Mouse (Mus musculus) embryo, embryonic 9.5 days (tissue): ENCODE measurements around the gene Maml2.

Experiments used
- DNase-seq: peaks from one replicate; pipeline ENCODE4 v3.0.0-alpha.2; 2017; ENCODE audit errors: extremely low spot score

The Maml2 gene

DNA sequence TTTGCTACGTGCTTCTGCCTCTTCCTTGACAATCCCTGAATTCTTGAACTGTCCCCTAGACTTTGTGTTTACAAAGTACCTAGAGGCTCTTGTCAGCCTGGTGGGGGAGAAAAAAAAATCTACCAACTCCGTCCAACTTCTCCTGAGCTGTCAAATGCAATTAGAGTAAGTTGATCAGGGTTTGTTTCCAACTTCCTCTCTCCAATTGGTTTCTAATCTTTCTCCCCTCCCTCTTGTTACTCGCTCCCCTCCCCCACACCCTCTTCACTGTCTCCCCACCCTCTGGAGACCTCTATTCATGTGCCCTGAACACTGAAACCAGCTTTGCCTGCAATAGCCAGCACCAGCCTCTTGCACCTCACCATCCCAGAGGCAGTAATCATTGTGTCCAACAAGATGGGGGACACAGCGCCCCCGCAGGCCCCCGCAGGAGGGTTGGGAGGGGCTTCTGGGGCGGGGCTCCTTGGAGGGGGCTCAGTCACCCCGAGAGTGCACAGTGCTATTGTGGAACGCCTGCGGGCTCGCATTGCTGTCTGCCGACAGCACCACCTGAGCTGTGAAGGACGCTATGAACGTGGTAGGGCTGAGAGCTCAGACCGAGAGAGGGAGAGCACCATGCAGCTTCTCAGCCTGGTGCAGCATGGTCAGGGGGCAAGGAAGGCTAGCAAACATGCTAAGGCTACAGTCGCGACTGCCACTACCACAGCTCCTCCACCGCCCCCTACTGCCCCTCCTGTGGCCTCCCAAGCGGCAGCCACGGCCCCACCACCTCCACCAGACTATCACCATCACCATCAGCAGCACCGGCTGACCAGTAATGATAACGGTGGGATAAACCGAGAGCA lies at the start of gene Maml2:
Gene Maml2 (plus strand): TSS at position 290 of the 845 bp plus-strand sequence.
- peak; percentile 78 for DNase-seq

DNA sequence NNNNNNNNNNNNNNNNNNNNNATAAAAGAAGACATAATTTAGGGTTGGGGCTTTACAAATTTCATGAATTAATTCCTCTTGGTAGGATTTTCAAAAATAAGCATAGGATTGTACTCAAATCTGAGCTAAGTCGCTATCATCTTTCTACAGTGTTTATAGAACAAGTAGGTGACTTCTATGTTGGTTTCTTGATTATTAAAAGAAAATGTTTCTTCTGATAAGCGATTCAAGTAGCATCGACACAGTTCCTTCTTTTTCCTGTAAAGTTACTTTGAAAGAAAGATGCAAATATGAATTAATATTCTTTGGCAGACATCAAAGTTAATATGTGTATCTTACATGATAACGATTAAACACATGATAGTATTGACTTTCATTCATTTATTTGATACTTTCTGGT lies 49.7 kb upstream of the Maml2 start:
- no peak for DNase-seq

DNA sequence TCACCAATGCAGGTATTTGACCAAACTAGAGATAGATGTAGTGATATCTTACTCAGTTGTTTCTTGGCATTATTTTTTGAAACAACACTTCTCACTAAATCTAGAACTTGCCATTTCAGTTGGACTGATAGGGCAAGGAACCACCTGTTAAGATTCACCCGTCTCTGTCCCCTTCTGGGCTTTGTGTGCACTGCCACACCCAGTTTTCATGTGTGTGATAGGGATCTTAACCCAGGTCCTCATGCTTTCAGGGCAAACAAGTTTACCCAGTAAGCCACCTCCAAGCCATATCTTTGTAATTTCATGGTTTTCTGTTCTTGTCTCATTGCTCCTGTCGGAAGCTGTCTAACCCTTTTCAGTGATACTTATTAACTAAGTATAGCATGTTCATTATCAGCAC lies 46.5 kb upstream of the Maml2 start:
- DNase-seq: no peak

DNA sequence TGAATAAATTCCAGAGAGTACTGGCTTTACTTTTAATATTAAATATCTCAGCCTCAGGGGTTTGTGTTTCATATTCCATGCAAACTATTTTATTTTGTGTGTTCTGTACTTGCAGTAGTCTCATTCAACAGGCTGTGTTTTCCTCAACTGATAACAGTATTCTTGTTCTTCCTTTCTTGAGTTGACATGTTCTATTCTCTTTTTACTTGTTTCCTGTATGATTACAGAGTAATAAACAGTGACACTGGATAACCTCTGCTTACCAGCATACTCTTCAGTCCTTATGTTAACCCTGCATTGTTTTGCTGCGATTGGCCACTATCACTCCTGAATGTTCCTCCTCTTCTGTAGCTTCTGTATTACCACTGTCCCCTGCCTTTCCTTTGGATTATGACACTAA lies 41.0 kb upstream of the Maml2 start:
- no peak for DNase-seq

GRCm38 (mm10) chr9:13258173-13258572 lies 39.6 kb upstream of the Maml2 start:
- no peak for DNase-seq

GRCm38 (mm10) chr9:13260980-13261379 lies 36.8 kb upstream of the Maml2 start:
- no peak for DNase-seq

GRCm38 (mm10) chr9:13273219-13273618 lies 24.5 kb upstream of the Maml2 start:
- DNase-seq: no peak

DNA sequence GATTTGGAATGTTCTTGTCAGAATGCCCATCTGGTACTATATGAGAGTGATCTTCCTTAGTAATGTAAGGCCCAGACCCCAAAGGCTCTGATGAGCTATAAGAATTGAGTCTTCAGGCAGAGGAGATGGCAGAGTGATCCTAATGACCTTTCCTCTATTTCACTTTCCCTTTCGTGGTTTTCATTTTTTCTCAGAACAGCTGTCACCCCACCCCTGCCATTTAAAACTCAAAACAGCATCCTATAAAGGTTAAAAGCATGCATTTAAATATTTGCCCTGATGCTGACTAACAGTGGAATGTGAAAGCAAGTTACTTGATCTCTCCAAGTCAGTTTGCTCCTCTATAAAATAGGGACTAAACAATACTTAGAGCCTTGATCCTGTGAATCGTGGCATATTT lies 10.3 kb upstream of the Maml2 start:
- DNase-seq: no peak

DNA sequence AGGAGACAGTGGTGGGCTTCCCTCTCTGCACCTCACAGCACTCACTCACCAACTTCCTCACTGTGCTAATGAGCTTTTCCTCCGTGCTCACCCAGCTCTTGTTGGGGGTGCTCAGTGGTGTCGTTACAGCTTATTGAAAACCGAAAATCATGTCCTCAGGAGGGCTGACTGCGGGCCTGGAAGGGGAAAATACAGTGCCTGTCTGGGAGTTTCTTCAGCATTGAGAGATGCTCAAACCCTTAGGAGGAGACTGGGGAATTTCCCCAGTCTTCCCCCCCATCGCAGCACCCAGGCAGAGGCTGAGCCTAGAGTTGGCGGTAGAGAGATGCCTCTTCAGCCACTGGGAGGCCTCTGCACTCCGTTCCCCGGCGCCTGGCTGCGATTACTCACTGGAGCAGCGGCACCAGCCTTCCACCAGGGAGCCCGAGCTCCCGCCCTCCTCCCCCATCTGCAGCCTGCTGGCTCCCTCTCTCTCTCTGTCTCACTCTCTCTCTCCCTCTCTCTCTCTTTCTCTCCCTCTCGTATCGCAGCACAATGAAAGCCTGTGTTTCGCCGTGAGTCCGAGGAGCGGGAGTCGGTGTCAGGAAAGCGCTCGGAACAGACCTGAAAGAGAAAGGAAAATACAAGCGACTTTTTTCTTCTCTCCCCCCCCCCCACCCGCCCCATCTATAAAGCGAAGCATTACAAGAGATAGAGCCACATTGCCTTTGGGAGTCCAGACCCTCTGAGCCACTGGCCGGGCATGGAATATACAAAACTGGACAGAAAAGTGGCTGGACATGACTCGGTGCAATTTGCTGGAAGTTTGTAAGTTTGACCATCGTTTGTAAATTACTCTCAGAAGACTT lies 1.3 kb upstream of the Maml2 start:
- peak; percentile 87 for DNase-seq

- DNase-seq: no peak
Measured at GRCm38 (mm10) chr9:13297122-13297667, 562 bp upstream of the Maml2 start.

DNA sequence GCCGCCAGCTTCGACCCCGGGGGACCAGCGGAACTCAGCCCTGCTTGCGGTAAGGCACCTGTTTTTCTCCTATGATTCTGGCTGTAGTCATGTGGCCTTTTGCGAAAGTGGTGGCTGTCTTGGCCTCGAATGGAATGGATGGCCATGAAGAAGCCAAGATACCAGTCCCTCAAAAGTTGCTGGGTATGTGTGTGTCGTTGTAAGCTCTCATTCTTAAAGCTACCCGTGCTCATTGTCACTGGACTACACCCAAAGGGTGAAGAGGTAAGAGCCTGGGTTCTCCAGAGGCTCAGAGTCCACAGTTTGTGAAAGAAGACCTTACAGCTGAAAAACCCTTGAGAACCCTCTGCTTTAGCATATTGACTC lies 739 bp downstream of the Maml2 start:
- DNase-seq: no peak

DNA sequence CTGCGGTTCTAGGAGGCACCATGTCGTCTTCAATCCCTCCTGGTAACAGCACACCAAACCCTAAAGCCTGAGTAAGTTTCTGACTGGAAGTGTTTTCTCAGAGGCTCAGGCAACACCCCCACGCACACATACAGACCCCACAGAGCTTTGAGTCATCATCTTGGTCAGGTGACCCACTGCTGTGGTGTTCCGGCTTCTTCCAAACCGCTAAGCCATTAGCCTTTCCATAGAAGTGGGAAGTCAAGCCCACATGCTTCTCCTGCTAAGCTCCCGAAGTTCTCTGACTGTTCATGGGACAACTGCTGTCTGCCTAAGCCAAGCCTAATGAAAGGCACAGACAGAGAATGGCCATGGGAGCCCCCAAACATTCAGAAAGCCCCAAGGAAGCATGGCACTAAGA lies 1.4 kb downstream of the Maml2 start:
- DNase-seq: no peak

DNA sequence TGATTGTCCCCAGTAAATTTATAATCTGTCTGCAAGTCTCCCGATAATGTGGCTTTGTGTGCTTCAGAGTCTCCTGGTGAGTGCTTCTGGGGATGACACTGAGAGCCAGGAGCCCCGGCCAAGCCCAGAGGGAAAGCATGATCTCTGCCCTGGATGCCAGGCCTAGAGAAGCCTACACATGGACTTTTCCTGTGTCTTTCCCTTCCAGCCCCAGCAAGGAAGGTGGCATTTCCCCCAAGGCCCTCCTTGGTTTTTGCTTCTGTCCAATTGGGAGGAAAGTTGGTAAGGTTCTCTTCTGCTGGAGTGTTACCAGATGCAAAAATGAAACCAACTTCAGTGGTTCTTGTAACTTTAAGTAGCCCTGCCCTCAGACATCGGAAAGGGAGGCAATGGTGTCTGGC lies 2.3 kb downstream of the Maml2 start:
- DNase-seq: no peak

DNA sequence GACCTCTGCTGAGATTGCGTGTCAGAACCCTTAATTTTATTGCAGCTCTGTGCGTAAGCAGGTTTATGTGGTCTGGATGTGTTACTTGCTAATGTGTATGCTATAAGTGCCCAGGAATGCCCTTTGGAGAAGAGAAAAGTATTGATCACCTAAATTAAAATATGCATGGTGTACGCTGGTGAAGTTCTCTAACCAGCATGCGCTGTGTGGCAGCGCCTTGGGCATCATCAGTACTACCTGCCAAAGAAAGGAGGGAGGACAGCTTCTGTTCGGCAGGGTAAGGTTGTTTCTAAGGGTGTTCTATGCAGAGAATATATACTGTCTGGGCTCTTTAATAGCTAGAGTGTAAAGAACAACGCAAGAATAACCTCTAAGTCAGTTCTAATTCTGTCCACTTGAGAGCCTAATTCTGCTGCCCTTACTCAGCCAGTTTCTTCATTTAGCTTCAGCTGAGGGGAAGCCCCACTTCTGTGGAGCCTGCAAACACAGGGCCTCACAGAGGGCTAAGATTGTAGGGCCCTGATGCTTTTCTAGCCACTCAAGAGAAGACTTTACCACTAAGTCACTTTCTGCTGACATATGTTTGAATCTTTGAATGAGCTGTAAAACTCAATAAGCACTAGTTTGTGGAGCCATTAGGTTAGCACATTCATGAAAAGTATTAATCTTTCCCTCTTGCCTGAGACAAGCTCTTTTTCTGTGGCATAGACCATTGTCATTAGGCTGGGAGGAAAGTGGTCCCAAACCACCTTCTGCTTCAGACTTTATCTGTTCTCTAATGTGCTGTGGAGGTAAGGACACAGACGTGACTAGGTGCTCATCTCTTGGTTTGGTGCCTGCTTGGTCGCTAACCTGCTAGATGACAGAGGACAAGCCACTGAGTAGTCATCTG lies 3.4 kb downstream of the Maml2 start:
- no peak for DNase-seq

DNA sequence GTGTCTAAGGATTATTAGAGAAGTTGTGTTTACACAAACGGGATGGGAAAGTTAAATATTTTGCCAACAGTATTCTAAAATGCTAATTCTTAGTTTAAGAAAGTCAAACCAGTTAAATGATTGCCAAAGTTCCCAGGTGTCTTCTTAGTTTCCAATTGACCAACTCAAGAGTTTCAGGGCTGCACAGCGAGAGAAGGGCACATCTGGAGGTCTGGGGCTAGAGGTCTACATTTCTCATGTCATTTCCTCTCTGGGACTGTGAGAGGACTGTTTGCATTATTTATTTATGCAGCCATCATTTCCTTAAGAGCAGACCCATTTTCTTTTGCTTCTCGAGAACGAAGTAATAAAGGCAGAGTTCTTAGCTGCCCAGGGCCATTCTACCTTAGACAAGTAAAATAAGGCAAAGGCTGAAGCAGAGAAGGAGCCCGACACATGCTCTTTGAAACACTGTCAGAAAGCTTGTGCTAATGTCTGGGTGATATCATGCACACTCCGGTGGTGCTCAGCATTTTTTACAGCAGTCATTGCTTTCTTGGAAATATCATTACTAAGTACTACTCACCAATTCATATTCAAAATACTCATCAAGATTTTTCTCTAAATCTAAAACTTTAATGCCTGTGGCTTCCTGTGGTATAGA lies 4.5 kb downstream of the Maml2 start:
- no peak for DNase-seq

GRCm38 (mm10) chr9:13303099-13303771 lies 5.5 kb downstream of the Maml2 start:
- DNase-seq: no peak

- DNase-seq: no peak
Measured at GRCm38 (mm10) chr9:13303976-13304375, 6.2 kb downstream of the Maml2 start.

DNA sequence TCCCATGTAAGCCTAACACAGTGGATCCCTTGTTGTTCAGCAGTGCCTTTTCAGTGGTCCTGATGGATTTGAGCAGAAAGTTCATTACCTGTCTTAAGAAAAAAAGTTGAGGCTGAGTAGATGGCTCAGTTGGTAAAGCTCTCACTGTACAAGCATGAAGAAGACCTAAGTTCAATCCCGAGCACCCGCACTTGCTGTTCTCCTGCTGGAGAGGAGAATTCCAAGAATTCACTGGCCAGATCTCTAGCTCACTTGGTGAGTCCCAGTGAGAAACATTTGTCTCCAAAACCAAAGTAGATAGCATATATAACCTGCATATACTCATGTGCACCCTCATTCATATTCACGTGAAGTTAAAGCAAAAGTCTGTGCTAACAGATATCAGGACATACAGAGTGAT lies 8.7 kb downstream of the Maml2 start:
- DNase-seq: no peak

DNA sequence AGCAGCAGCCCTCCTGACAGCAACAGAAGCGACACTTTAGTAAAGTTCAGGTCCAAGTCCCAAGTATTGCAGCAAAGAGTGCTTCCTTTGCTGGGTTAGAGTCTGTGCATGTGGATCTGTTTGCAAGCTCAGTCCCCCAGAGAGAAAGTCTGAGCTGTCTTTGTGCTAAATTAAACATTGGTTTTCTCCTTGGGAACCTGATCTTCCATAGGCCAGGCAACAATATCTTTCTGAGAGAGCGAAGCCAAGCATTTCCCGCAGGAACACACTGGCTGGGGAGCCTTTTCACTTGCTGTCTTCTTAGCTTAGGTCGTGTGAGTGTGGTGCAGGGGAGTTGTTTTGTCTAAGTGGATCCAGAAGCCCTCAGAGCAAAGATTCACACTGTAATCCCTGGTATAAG lies 9.5 kb downstream of the Maml2 start:
- DNase-seq: no peak

GRCm38 (mm10) chr9:13308718-13309117 lies 11.0 kb downstream of the Maml2 start:
- no peak for DNase-seq

GRCm38 (mm10) chr9:13309807-13310206 lies 12.1 kb downstream of the Maml2 start:
- DNase-seq: no peak
